Comparison of ENCODE assay signal across 21 mouse cellular contexts in genomic region chr12:87274853-87275831, GRCm38 (mm10). TPM values are rescaled to one million over a fixed set of nuclear protein-coding genes. Genes with fewer than 3 reads are reported as not detected.
DNase-seq lines count a peak whose midpoint lies in the region; ATAC-seq and TF ChIP-seq lines count a peak whose summit lies in the region.
"Had no signal": no experiment of that assay in that cellular context is flagged by ENCODE, and none has a peak within 500 bp of the region (broad histone marks: within the 10 kb centered on the region; RNA-seq: fewer than 3 reads in every experiment).

No protein-coding gene starts in this region.

- TF ChIP-seq CTCF in G1E (IDR thresholded peaks at IDR 0.05; ENCODE audit: low read depth, low read length) = no peak
- no peak for TF ChIP-seq CTCF in liver, embryonic 14.5 days (IDR thresholded peaks at IDR 0.05; ENCODE audit: low read depth)
- no peak for TF ChIP-seq CTCF in midbrain, postnatal 0 days (IDR thresholded peaks at IDR 0.05)

- H3K4me2 ChIP-seq in liver, embryonic 14.5 days (ENCODE audit: low read depth) = peak overlapping the region; percentile 19; the same call in 1 of the 2 replicates
- H3K4me2 ChIP-seq in midbrain, postnatal 0 days (ENCODE audit: low read depth, low read length, poor library complexity, severe bottlenecking) = no peak overlapping the region
- H3K4me2 ChIP-seq: forebrain, embryonic 13.5 days; limb, embryonic 15.5 days; neural tube, embryonic 13.5 days had no signal

- ATAC-seq in G1E (ENCODE audit: extremely low read depth, insufficient number of reproducible peaks, low FRiP score, poor library complexity, severe bottlenecking) = peak; percentile 77; the same call in 1 of the 2 replicates
- peak; percentile 59; the same call in 1 of the 2 replicates for ATAC-seq in erythroblast, adult 5-6 weeks (replicated peaks; ENCODE audit: low FRiP score, poor library complexity, severe bottlenecking)
- peak; percentile 87 for ATAC-seq in liver, embryonic 14.5 days (ENCODE audit: insufficient read depth)
- ATAC-seq in megakaryocyte progenitor cell, adult 5-6 weeks (replicated peaks; ENCODE audit: poor library complexity) = 0 out of 2 replicates have a peak, but pooled peaks have one; percentile 23
- no peak for ATAC-seq in midbrain, postnatal 0 days (ENCODE audit: low FRiP score)
- ATAC-seq: forebrain, embryonic 13.5 days; hindbrain, postnatal 0 days had no signal

- peaks cover 10% of the 10 kb centered on the region; the same call in 1 of the 2 replicates for H3K27me3 ChIP-seq in G1E (ENCODE audit: insufficient read depth, low read length)
- H3K27me3 ChIP-seq in liver, embryonic 14.5 days (ENCODE audit: control insufficient read depth, insufficient read depth, low read length) = no peaks in the 10 kb centered on the region
- H3K27me3 ChIP-seq in midbrain, postnatal 0 days (ENCODE audit: insufficient read depth, low read length) = no peaks in the 10 kb centered on the region
- H3K27me3 ChIP-seq: forebrain, embryonic 13.5 days; limb, embryonic 15.5 days; neural tube, embryonic 13.5 days had no signal

- no peak for DNase-seq in G1E (ENCODE audit: low spot score)
- DNase-seq in liver, embryonic 14.5 days (ENCODE audit: low read depth in 3 of 3, low spot score in 3 of 3) = peak in 2 of 3 experiments; percentile 41 to 57
- no peak for DNase-seq in midbrain, postnatal 0 days (ENCODE audit: low spot score)
- no peak for DNase-seq in urinary bladder, postnatal 36 days (ENCODE audit: low spot score in 2 of 2)
- no peak for DNase-seq in spleen, postnatal 14 days (ENCODE audit: low spot score in 2 of 2)
- DNase-seq: cerebellum, adult 9-10 months; gastrocnemius, postnatal 14 days; kidney, adult 18-20 months; kidney, postnatal 10 days; lung, postnatal 14 days; thymus, adult 18-20 months had no signal

- no peaks in the 10 kb centered on the region for H3K9me3 ChIP-seq in G1E (replicated peaks)
- no peaks in the 10 kb centered on the region for H3K9me3 ChIP-seq in liver, embryonic 14.5 days (ENCODE audit: control insufficient read depth, low read length)
- no peaks in the 10 kb centered on the region for H3K9me3 ChIP-seq in midbrain, postnatal 0 days (ENCODE audit: low read length)
- H3K9me3 ChIP-seq: embryonic facial prominence, embryonic 10.5 days; forebrain, embryonic 13.5 days; limb, embryonic 15.5 days; midbrain, embryonic 10.5 days; neural tube, embryonic 13.5 days had no signal

- TF ChIP-seq EP300 in liver, embryonic 14.5 days (IDR thresholded peaks at IDR 0.05; ENCODE audit: low read depth) = no peak

- no peak overlapping the region; the same call in 1 of the 2 replicates for H3K9ac ChIP-seq in liver, embryonic 14.5 days (replicated peaks)
- no peak overlapping the region for H3K9ac ChIP-seq in midbrain, postnatal 0 days (replicated peaks; ENCODE audit: low read length, poor library complexity, severe bottlenecking)
- H3K9ac ChIP-seq: forebrain, embryonic 13.5 days; limb, embryonic 15.5 days; neural tube, embryonic 13.5 days had no signal

- peak overlapping the region; percentile 70 for H3K27ac ChIP-seq in liver, embryonic 14.5 days
- H3K27ac ChIP-seq in midbrain, postnatal 0 days (ENCODE audit: low read depth, low read length) = no peak overlapping the region
- H3K27ac ChIP-seq: embryonic facial prominence, embryonic 10.5 days; forebrain, embryonic 13.5 days; hindbrain, postnatal 0 days; limb, embryonic 15.5 days; midbrain, embryonic 10.5 days; neural tube, embryonic 13.5 days had no signal

- H3K4me3 ChIP-seq in G1E (ENCODE audit: low read depth, low read length) = no peak overlapping the region; the same call in 1 of the 2 replicates
- H3K4me3 ChIP-seq in liver, embryonic 14.5 days (ENCODE audit: insufficient read depth in 1 of 2, low read depth in 2 of 2, low read length in 2 of 2) = no peak overlapping the region
- H3K4me3 ChIP-seq in midbrain, postnatal 0 days (ENCODE audit: low read depth, low read length) = no peak overlapping the region
- H3K4me3 ChIP-seq: embryonic facial prominence, embryonic 10.5 days; forebrain, embryonic 13.5 days; limb, embryonic 15.5 days; midbrain, embryonic 10.5 days; neural tube, embryonic 13.5 days had no signal

- H3K36me3 ChIP-seq in G1E (replicated peaks) = peaks cover 84% of the 10 kb centered on the region
- peaks cover 49% of the 10 kb centered on the region for H3K36me3 ChIP-seq in liver, embryonic 14.5 days (replicated peaks; ENCODE audit: control insufficient read depth, insufficient read depth, low read depth)
- peaks cover 54% of the 10 kb centered on the region for H3K36me3 ChIP-seq in midbrain, postnatal 0 days (ENCODE audit: insufficient read depth, low read length)

- 42% methylated on average over 9 of the region's 9 CpGs for WGBS in liver, embryonic 14.5 days (ENCODE audit: insufficient replicate concordance)
- WGBS in midbrain, postnatal 0 days = 91% methylated on average over 9 of the region's 9 CpGs

- peaks cover 62% of the 10 kb centered on the region for H3K4me1 ChIP-seq in G1E (ENCODE audit: insufficient read depth, low read depth, low read length)
- H3K4me1 ChIP-seq in liver, embryonic 14.5 days (replicated peaks; ENCODE audit: control insufficient read depth in 2 of 2, insufficient read depth in 2 of 2, low read length in 1 of 2) = peaks cover 7 to 23% of the 10 kb centered on the region in 2 experiments
- no peaks in the 10 kb centered on the region for H3K4me1 ChIP-seq in midbrain, postnatal 0 days (ENCODE audit: insufficient read depth, low read length)
- H3K4me1 ChIP-seq: neural tube, embryonic 13.5 days had no signal

RNA-seq across cellular contexts. Expression of gene Ahsa1, which starts 8.9 kb away (rescaled TPM):
- 117 and 144 TPM in 2 replicates for total RNA-seq in G1E (2014; fragmentation: Nextera tagmentation)
- 400 and 401 TPM in 2 replicates for total RNA-seq in G1E (2017)
- polyA plus RNA-seq in G1E (2012) = 207 and 209 TPM in 2 replicates
- total RNA-seq in erythroblast, adult 5-6 weeks (2015; ENCODE audit: low replicate concordance) = 17.9 and 19.2 TPM in 2 replicates
- 53.0 and 74.6 TPM in 2 replicates for total RNA-seq in erythroblast, adult 5-6 weeks (2017; ENCODE audit: low replicate concordance)
- 66.5 and 119 TPM in 2 replicates for polyA plus RNA-seq in liver, embryonic 14.5 days (2012; rRNA removed)
- 109 and 117 TPM in 2 replicates for polyA plus RNA-seq in liver, embryonic 14.5 days (2014; fragmentation: Nextera tagmentation; extraction: Ambion mirVana)
- total RNA-seq in megakaryocyte progenitor cell, adult 5-6 weeks (2015) = 97.9 and 114 TPM in 2 replicates
- 313 and 335 TPM in 2 replicates for total RNA-seq in megakaryocyte progenitor cell, adult 5-6 weeks (2017)
- 113 and 116 TPM in 2 replicates for total RNA-seq in midbrain, postnatal 0 days (2014; rRNA removed)
- 169 and 182 TPM in 2 replicates for polyA plus RNA-seq in midbrain, postnatal 0 days (2015; fragmentation: Nextera tagmentation; extraction: Ambion mirVana)

RNA-seq across cellular contexts. Expression of gene Vipas39, which starts 9.1 kb away (rescaled TPM):
- total RNA-seq in G1E (2014; fragmentation: Nextera tagmentation) (31.6 and 36.4 TPM in 2 replicates), G1E (2017) (42.4 and 43.1 TPM in 2 replicates)
- polyA plus RNA-seq in G1E (2012) = 1.2 and 1.3 TPM in 2 replicates
- 5.9 and 16.7 TPM in 2 replicates for total RNA-seq in erythroblast, adult 5-6 weeks (2015; ENCODE audit: low replicate concordance)
- 5.9 and 6.6 TPM in 2 replicates for total RNA-seq in erythroblast, adult 5-6 weeks (2017; ENCODE audit: low replicate concordance)
- polyA plus RNA-seq in liver, embryonic 14.5 days (2012; rRNA removed) = 6.1 and 7.8 TPM in 2 replicates
- polyA plus RNA-seq in liver, embryonic 14.5 days (2014; fragmentation: Nextera tagmentation; extraction: Ambion mirVana) = 8.0 and 10.4 TPM in 2 replicates
- 40.1 and 42.7 TPM in 2 replicates for total RNA-seq in megakaryocyte progenitor cell, adult 5-6 weeks (2015)
- total RNA-seq in megakaryocyte progenitor cell, adult 5-6 weeks (2017) = 24.7 and 29.4 TPM in 2 replicates
- total RNA-seq in midbrain, postnatal 0 days (2014; rRNA removed) = 59.4 and 61.5 TPM in 2 replicates
- 48.7 and 51.2 TPM in 2 replicates for polyA plus RNA-seq in midbrain, postnatal 0 days (2015; fragmentation: Nextera tagmentation; extraction: Ambion mirVana)

RNA-seq across cellular contexts. Expression of gene Ism2, which starts 24.4 kb away (rescaled TPM):
- total RNA-seq in G1E (2014; fragmentation: Nextera tagmentation) (not detected in 2 replicates), G1E (2017) (0.05 TPM in 1 of 2 replicates, not detected in the other)
- not detected in 2 replicates for polyA plus RNA-seq in G1E (2012)
- total RNA-seq in erythroblast, adult 5-6 weeks (2015; ENCODE audit: low replicate concordance) = not detected in 2 replicates
- total RNA-seq in erythroblast, adult 5-6 weeks (2017; ENCODE audit: low replicate concordance) = not detected in 2 replicates
- 0.07 and 0.11 TPM in 2 replicates for polyA plus RNA-seq in liver, embryonic 14.5 days (2012; rRNA removed)
- polyA plus RNA-seq in liver, embryonic 14.5 days (2014; fragmentation: Nextera tagmentation; extraction: Ambion mirVana) = 0.08 and 0.32 TPM in 2 replicates
- not detected in 2 replicates for total RNA-seq in megakaryocyte progenitor cell, adult 5-6 weeks (2015)
- total RNA-seq in megakaryocyte progenitor cell, adult 5-6 weeks (2017) = not detected in 2 replicates
- 1.3 and 4.0 TPM in 2 replicates for total RNA-seq in midbrain, postnatal 0 days (2014; rRNA removed)
- polyA plus RNA-seq in midbrain, postnatal 0 days (2015; fragmentation: Nextera tagmentation; extraction: Ambion mirVana) = 1.3 and 1.6 TPM in 2 replicates
- total RNA-seq: common myeloid progenitor, adult 5-6 weeks; heart, adult 8-10 months had no signal

RNA-seq across cellular contexts. Expression of gene Noxred1, which starts 36.6 kb away (rescaled TPM):
- total RNA-seq in G1E (2014; fragmentation: Nextera tagmentation) (0.75 TPM in 1 of 2 replicates, not detected in the other), G1E (2017) (0.11 and 0.58 TPM in 2 replicates)
- not detected in 2 replicates for polyA plus RNA-seq in G1E (2012)
- total RNA-seq in erythroblast, adult 5-6 weeks (2015; ENCODE audit: low replicate concordance) = 2.7 TPM in 1 of 2 replicates, not detected in the other
- not detected in 2 replicates for total RNA-seq in erythroblast, adult 5-6 weeks (2017; ENCODE audit: low replicate concordance)
- polyA plus RNA-seq in liver, embryonic 14.5 days (2012; rRNA removed) = 0.16 and 0.26 TPM in 2 replicates
- 0.28 TPM in 1 of 2 replicates, not detected in the other for polyA plus RNA-seq in liver, embryonic 14.5 days (2014; fragmentation: Nextera tagmentation; extraction: Ambion mirVana)
- 0.30 TPM in 1 of 2 replicates, not detected in the other for total RNA-seq in megakaryocyte progenitor cell, adult 5-6 weeks (2015)
- total RNA-seq in megakaryocyte progenitor cell, adult 5-6 weeks (2017) = 0.24 and 0.50 TPM in 2 replicates
- total RNA-seq in midbrain, postnatal 0 days (2014; rRNA removed) = 0.88 and 2.2 TPM in 2 replicates
- 0.30 and 0.36 TPM in 2 replicates for polyA plus RNA-seq in midbrain, postnatal 0 days (2015; fragmentation: Nextera tagmentation; extraction: Ambion mirVana)
- total RNA-seq: common myeloid progenitor, adult 5-6 weeks had no signal

Comparison
In these comparisons a context has a peak if more than half of its experiments do, and no peak if none do; other contexts are left out.
1. DNase-seq: peak in liver, embryonic 14.5 days (2 of 3); none in G1E (single experiment), midbrain, postnatal 0 days (single experiment), urinary bladder, postnatal 36 days (0 of 2) and spleen, postnatal 14 days (0 of 2).